Mouse (Mus musculus) lung, postnatal 25 days (tissue): ENCODE data around the gene Aff4.

ENCODE experiments used
- DNase-seq: peaks from one replicate; pipeline ENCODE4 v3.0.0; 2022; ENCODE audit warnings: low spot score

Aff4 gene

GRCm38 (mm10) chr11:53461727-53462126, 111.1 kb downstream of the Aff4 start:
- no peak for DNase-seq

- no peak for DNase-seq
Observed at GRCm38 (mm10) chr11:53463551-53464424, 113.2 kb downstream of the Aff4 start.

- DNase-seq = peak; percentile 69
Observed at GRCm38 (mm10) chr11:53466231-53466971, 115.8 kb downstream of the Aff4 start.

GRCm38 (mm10) chr11:53469294-53469967, 118.8 kb downstream of the Aff4 start:
- no peak for DNase-seq

GRCm38 (mm10) chr11:53469968-53470695, 119.5 kb downstream of the Aff4 start, which contains the start of gene Gm9837:
TSS of gene Gm9837 (minus strand) at chr11:53470479.
- peak; percentile 86 for DNase-seq
